Mouse (Mus musculus): ENCODE measurements around the gene Scrn2. TPM values are rescaled to one million over a fixed set of nuclear protein-coding genes. Genes with fewer than 3 reads are reported as not detected.

The Scrn2 gene
- polyA plus RNA-seq (2017; shearing (Covaris generic)) = 10 to 100 TPM in 1 of 2 experiments, 1 to 10 TPM in 1; 8.8 to 14.8 TPM

DNA sequence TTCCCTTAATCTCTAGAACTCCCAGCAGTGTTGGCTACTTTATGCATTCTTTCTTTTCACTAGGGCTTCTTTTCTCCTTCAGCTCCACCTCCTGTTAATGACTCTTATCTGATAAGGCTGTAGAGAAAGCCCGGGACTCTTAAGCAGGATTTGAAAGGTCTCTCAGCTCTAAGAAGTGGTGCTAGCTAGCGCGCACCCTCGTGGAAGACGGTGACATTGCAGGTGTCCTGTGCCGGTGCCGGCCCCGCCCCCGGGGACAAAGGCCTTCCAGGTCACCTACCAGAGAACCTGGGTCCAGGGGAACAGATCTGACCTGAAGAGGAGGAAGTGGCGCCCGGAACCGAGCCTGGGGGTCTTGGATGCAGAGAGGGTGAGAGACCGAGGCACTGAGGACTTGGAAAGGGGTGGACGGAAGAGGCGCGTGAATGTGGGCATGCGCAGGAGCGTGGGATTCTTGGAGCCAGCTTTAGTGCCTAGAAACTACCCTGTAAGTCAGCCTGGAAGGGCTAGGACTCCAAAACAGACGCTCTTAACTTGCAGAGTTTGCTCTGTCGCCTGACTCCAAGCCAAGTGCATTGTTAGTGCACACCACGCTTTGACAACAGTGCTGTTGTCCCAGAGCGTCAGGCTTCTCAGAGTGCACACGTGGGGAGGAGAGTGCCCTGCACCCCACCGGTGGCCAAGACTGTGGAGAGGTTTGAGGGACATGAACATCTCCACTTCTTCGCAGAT, at the start of gene Scrn2:
TSS of gene Scrn2 (plus strand) at position 253 of the 732 bp plus-strand sequence.

DNA sequence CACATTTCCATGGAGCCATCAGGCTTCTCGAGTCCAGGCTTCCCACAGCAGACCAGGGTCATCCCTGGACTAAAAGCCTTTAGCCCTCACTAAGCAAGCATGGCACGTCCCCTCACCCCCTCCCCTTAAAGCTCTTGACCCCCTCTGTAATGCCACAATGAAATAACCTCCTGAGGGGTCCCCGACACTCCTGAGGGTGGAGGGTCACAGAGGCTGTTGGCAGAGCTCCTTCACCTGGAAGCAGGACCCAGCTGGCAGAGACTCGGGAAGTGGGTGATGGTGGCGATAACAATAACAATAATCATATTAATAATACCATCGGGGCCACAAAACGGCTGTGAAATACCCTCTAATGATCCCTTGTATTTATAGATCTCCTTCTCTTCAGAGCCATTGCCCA, 46.9 kb upstream of the Scrn2 start, which contains the start of gene Sp2:
TSS of gene Sp2 (minus strand) at position 101 of the 400 bp plus-strand sequence.

DNA sequence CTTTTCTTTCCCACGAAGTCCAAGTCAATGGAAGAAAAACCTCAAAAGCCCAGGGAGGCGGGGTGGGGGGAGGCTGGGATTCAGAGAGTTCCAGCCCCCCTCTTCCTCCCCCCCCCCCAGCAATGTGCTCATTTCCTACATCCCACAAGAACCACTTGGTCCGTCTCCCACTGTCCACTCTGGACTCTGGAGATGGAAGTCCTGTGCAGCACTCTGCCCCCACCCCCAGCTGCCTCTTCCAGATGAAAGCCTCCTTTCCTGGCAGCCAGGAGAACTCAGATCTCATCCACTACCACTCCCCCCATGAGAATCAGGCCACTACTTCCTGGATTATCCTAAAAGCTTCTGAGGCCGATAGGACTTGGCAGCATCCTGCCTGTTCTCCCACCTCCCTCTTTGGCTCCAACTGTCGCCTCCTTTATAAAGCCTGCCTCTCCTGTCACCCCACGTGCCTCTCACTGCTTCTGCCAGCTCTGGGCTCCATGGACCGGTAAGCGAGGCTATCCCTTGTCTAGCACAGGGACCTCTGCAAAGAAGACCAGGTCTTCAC, 16.5 kb upstream of the Scrn2 start, which contains the start of gene Sp6:
TSS of gene Sp6 (plus strand) at position 274 of the 550 bp plus-strand sequence.

DNA sequence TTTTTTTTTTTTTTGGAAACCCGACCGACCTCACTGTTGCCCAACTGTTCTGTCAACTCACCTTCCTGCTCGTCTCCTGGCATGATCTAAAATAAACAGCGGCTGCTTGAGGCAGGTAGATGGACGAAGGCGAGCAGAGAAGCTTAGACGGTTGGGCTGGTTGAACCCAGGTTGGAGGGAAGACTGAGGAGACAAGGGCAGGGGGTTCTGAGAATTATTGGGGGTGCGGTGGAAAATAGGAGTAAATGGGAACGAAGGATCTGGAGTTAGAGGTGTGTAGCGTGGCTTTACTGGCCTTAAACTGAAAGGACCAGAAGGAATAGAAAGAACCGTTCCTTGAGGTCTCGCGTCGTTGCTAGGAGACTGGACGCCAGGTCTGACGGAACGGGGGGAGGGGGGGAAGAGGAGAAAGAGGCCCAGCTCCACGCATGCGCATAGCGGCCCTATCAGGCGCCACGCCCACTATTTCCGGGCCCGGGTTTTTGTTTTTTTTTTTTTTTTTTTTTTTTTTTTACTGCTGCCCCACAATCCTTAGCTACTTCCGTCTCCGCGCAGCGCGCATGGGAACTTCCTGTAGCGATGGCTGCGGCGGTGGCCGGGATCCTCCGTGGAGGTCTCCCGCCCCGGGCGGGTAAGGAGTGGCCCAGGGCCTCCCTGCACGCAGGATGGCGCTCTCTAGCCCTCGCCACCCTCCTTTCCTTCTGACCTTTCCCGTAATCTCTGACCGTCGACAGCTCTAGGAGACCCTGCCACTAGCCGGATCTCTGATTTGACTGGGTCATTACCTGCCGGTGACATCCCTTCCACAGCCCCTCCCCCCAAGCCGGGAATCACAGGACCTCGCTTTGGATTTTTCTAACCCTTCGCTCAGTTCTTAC, 11.5 kb downstream of the Scrn2 start, which contains the start of the genes Lrrc46 and Mrpl10:
TSS of gene Lrrc46 (minus strand) at position 386 of the 878 bp plus-strand sequence.
TSS of gene Mrpl10 (plus strand) at position 539 of the 878 bp plus-strand sequence.

DNA sequence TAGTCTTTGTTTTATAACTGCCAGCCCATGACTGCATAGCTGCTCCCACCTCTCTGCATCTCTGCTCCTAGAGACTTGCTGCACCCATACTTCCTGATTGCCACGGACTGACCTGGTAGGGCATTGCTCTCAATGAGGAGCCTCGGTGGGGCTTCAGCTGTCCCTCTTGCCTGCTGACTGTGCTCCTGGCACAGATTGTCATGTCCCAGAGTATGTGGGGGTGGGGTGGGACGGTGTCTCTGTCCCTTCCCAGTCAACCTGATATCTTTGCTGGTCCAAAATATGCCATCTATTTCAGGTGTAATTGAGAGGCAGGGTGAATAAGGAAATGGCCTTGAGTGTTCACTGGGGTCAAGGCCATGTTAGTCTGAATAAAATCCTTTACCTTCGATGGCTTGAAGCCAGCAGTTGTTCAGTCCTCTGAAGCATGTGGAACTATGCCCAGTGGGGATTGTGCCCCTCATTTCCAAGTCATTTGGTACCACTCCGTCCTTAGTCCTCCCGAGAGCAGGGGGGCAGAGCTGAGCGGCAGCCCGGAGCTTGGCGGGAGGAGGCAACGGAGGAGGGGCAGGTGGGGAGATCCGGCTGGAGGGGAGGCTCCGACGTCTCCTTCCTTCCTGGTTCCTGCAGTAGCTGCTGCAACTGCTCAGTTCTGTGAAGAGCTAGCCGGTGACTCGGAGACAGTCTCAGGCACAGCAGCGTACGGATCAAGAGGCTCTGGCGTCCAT, 20.6 kb downstream of the Scrn2 start, which contains the start of gene Osbpl7:
TSS of gene Osbpl7 (plus strand) at position 413 of the 728 bp plus-strand sequence.

Other genes with a start within 250 kb of the Scrn2 start
- 10 to 100 TPM; 33.8 to 37.7 TPM for gene Cbx1, start 240.8 kb upstream of the Scrn2 start, polyA plus RNA-seq (2017; shearing (Covaris generic))
- gene Nfe2l1, start 200.0 kb upstream of the Scrn2 start, polyA plus RNA-seq (2017; shearing (Covaris generic)) = 10 to 100 TPM; 50.4 to 79.6 TPM
- gene Copz2, start 180.1 kb upstream of the Scrn2 start, polyA plus RNA-seq (2017; shearing (Covaris generic)) = 1 to 10 TPM in 1 of 2 experiments, not detected in 1; 8.0 TPM
- gene Cdk5rap3, start 113.4 kb upstream of the Scrn2 start, polyA plus RNA-seq (2017; shearing (Covaris generic)) = 10 to 100 TPM; 64.1 to 95.4 TPM
- under 1 TPM; 0.48 to 0.70 TPM for gene Prr15l, start 101.8 kb upstream of the Scrn2 start, polyA plus RNA-seq (2017; shearing (Covaris generic))
- 10 to 100 TPM; 32.8 to 42.0 TPM for gene Pnpo, start 86.0 kb upstream of the Scrn2 start, polyA plus RNA-seq (2017; shearing (Covaris generic))
- gene Sp2, start 47.0 kb upstream of the Scrn2 start, polyA plus RNA-seq (2017; shearing (Covaris generic)) = 10 to 100 TPM; 53.2 to 80.2 TPM
- 10 to 100 TPM; 26.1 to 30.2 TPM for gene Sp6, start 16.5 kb upstream of the Scrn2 start, polyA plus RNA-seq (2017; shearing (Covaris generic))
- gene Lrrc46, start 11.5 kb downstream of the Scrn2 start, polyA plus RNA-seq (2017; shearing (Covaris generic)) = under 1 TPM; 0.16 to 0.98 TPM
- gene Mrpl10, start 11.6 kb downstream of the Scrn2 start, polyA plus RNA-seq (2017; shearing (Covaris generic)) = 10 to 100 TPM; 74.3 TPM
- gene Osbpl7, start 20.7 kb downstream of the Scrn2 start, polyA plus RNA-seq (2017; shearing (Covaris generic)) = 10 to 100 TPM; 30.6 to 33.7 TPM
- gene Tbx21, start 85.4 kb downstream of the Scrn2 start, polyA plus RNA-seq (2017; shearing (Covaris generic)) = 10 to 100 TPM; 31.0 to 50.0 TPM
- 1 to 10 TPM in 1 of 2 experiments, under 1 TPM in 1; 0.30 to 1.1 TPM for gene Tbkbp1, start 121.6 kb downstream of the Scrn2 start, polyA plus RNA-seq (2017; shearing (Covaris generic))
- 10 to 100 TPM; 22.6 to 25.1 TPM for gene Kpnb1, start 157.9 kb downstream of the Scrn2 start, polyA plus RNA-seq (2017; shearing (Covaris generic))